Mouse (Mus musculus): ENCODE results near the gene Clec4a1. TPM values are rescaled to one million over a fixed set of nuclear protein-coding genes. Genes with fewer than 3 reads are reported as not detected.

Clec4a1 gene
- polyA plus RNA-seq (2015; fragmentation: Nextera tagmentation; extraction: Ambion mirVana): 0.39 and 0.92 TPM in 2 replicates

GRCm38 (mm10) chr6:122921451-122921850 lies at the start of gene Clec4a1:
Gene Clec4a1, plus strand, starts transcription at chr6:122921848.
- WGBS: 78% methylated on average over 4 of the region's 4 CpGs
- no peak within 1 kb of the TSS for H3K4me2 ChIP-seq (replicated peaks)
- H3K9me3 ChIP-seq: no peaks in the 10 kb centered on the region
- ATAC-seq (replicated peaks): no peak
- H3K27ac ChIP-seq (replicated peaks): no peak within 1 kb of the TSS
- no peaks in the 10 kb centered on the region for H3K27me3 ChIP-seq
- no peak within 1 kb of the TSS for H3K4me3 ChIP-seq
- H3K36me3 ChIP-seq: no peaks in the 10 kb centered on the region
- H3K4me1 ChIP-seq: no peaks in the 10 kb centered on the region
- H3K9ac ChIP-seq (replicated peaks): no peak within 1 kb of the TSS

GRCm38 (mm10) chr6:122872800-122873199 lies 48.8 kb upstream of the Clec4a1 start:
- H3K27ac ChIP-seq (replicated peaks): no peak overlapping the region
- 97% methylated on average over 5 of the region's 5 CpGs for WGBS
- H3K4me2 ChIP-seq (replicated peaks): no peak overlapping the region
- no peak for ATAC-seq (replicated peaks)
- peaks cover 18% of the 10 kb centered on the region for H3K4me1 ChIP-seq
- H3K9me3 ChIP-seq: no peaks in the 10 kb centered on the region
- peaks cover 9% of the 10 kb centered on the region; the same call in 1 of the 2 replicates for H3K36me3 ChIP-seq
- no peak overlapping the region for H3K9ac ChIP-seq (replicated peaks)
- H3K4me3 ChIP-seq: no peak overlapping the region
- H3K27me3 ChIP-seq: no peaks in the 10 kb centered on the region

- peak within 1 kb of the TSS; percentile 95 for H3K4me3 ChIP-seq
- peak within 1 kb of the TSS; percentile 52 for H3K4me2 ChIP-seq (replicated peaks)
- peaks cover 11% of the 10 kb centered on the region; the same call in 1 of the 2 replicates for H3K36me3 ChIP-seq
- no peaks in the 10 kb centered on the region for H3K27me3 ChIP-seq
- peak within 1 kb of the TSS; percentile 95 for H3K27ac ChIP-seq (replicated peaks)
- peaks cover 18% of the 10 kb centered on the region for H3K4me1 ChIP-seq
- 6% methylated on average over 43 of the region's 43 CpGs for WGBS
- peak; percentile 97 for ATAC-seq (replicated peaks)
- H3K9me3 ChIP-seq: no peaks in the 10 kb centered on the region
- H3K9ac ChIP-seq (replicated peaks): peak within 1 kb of the TSS; percentile 95
Observed at GRCm38 (mm10) chr6:122873871-122874719, 47.6 kb upstream of the Clec4a1 start, which contains the start of gene Necap1. Gene Necap1, plus strand, starts transcription at chr6:122874474.

- H3K4me3 ChIP-seq: peak overlapping the region; percentile 95
- no peaks in the 10 kb centered on the region for H3K9me3 ChIP-seq
- H3K9ac ChIP-seq (replicated peaks): peak overlapping the region; percentile 95
- peak overlapping the region; percentile 52 for H3K4me2 ChIP-seq (replicated peaks)
- peaks cover 18% of the 10 kb centered on the region for H3K4me1 ChIP-seq
- peak overlapping the region; percentile 95 for H3K27ac ChIP-seq (replicated peaks)
- WGBS: under 1% methylated on average over 31 of the region's 31 CpGs
- ATAC-seq (replicated peaks): peak; percentile 74
- H3K27me3 ChIP-seq: no peaks in the 10 kb centered on the region
- peaks cover 12% of the 10 kb centered on the region; the same call in 1 of the 2 replicates for H3K36me3 ChIP-seq
Observed at GRCm38 (mm10) chr6:122874720-122875389, 46.8 kb upstream of the Clec4a1 start.

GRCm38 (mm10) chr6:122879141-122879735 lies 42.4 kb upstream of the Clec4a1 start:
- no peak overlapping the region for H3K27ac ChIP-seq (replicated peaks)
- no peak overlapping the region for H3K4me2 ChIP-seq (replicated peaks)
- no peaks in the 10 kb centered on the region for H3K9me3 ChIP-seq
- peaks cover 54% of the 10 kb centered on the region for H3K36me3 ChIP-seq
- peaks cover 18% of the 10 kb centered on the region for H3K4me1 ChIP-seq
- 94% methylated on average over 7 of the region's 7 CpGs for WGBS
- H3K9ac ChIP-seq (replicated peaks): no peak overlapping the region
- no peak for ATAC-seq (replicated peaks)
- no peak overlapping the region for H3K4me3 ChIP-seq
- H3K27me3 ChIP-seq: no peaks in the 10 kb centered on the region

GRCm38 (mm10) chr6:122879781-122880505 lies 41.7 kb upstream of the Clec4a1 start:
- Histone ChIP-seq H3K27ac (replicated peaks) (no peak overlapping the region), H3K9me3 (no peaks in the 10 kb centered on the region), H3K4me1 (peaks cover 18% of the 10 kb centered on the region), H3K4me3 (no peak overlapping the region), H3K27me3 (no peaks in the 10 kb centered on the region), H3K4me2 (replicated peaks) (no peak overlapping the region), H3K9ac (replicated peaks) (no peak overlapping the region), H3K36me3 (peaks cover 61% of the 10 kb centered on the region)
- no peak for ATAC-seq (replicated peaks)
- 89% methylated on average over 7 of the region's 7 CpGs for WGBS

- ATAC-seq (replicated peaks): no peak
- H3K36me3 ChIP-seq: peaks cover 70% of the 10 kb centered on the region
- H3K4me1 ChIP-seq: peaks cover 5% of the 10 kb centered on the region
- 92% methylated on average over 12 of the region's 12 CpGs for WGBS
- H3K4me3 ChIP-seq: no peak overlapping the region
- no peaks in the 10 kb centered on the region for H3K27me3 ChIP-seq
- H3K27ac ChIP-seq (replicated peaks): no peak overlapping the region
- no peak overlapping the region for H3K4me2 ChIP-seq (replicated peaks)
- no peak overlapping the region for H3K9ac ChIP-seq (replicated peaks)
- no peaks in the 10 kb centered on the region for H3K9me3 ChIP-seq
Observed at GRCm38 (mm10) chr6:122881287-122881686, 40.4 kb upstream of the Clec4a1 start.

- Histone ChIP-seq H3K4me2 (replicated peaks) (no peak overlapping the region), H3K9me3 (no peaks in the 10 kb centered on the region), H3K36me3 (peaks cover 85% of the 10 kb centered on the region), H3K27ac (replicated peaks) (no peak overlapping the region), H3K27me3 (no peaks in the 10 kb centered on the region), H3K9ac (replicated peaks) (no peak overlapping the region), H3K4me3 (no peak overlapping the region), H3K4me1 (no peaks in the 10 kb centered on the region; the same call in 1 of the 2 replicates)
- ATAC-seq (replicated peaks): no peak
- WGBS: 96% methylated on average over 9 of the region's 9 CpGs
Observed at GRCm38 (mm10) chr6:122883603-122884002, 38.0 kb upstream of the Clec4a1 start.

- no peak overlapping the region for H3K9ac ChIP-seq (replicated peaks)
- no peak overlapping the region for H3K4me2 ChIP-seq (replicated peaks)
- H3K4me1 ChIP-seq: no peaks in the 10 kb centered on the region
- H3K27me3 ChIP-seq: no peaks in the 10 kb centered on the region
- peaks cover 56% of the 10 kb centered on the region for H3K36me3 ChIP-seq
- H3K27ac ChIP-seq (replicated peaks): no peak overlapping the region
- 95% methylated on average over 2 of the region's 2 CpGs for WGBS
- no peak overlapping the region for H3K4me3 ChIP-seq
- H3K9me3 ChIP-seq: no peaks in the 10 kb centered on the region
- ATAC-seq (replicated peaks): no peak
Observed at GRCm38 (mm10) chr6:122889599-122889998, 32.0 kb upstream of the Clec4a1 start.

- WGBS: 9% methylated on average over 2 of the region's 2 CpGs
Observed at GRCm38 (mm10) chr6:122892442-122893049, 29.1 kb upstream of the Clec4a1 start.

GRCm38 (mm10) chr6:122919922-122920321 lies 1.7 kb upstream of the Clec4a1 start:
- H3K4me1 ChIP-seq: no peaks in the 10 kb centered on the region
- ATAC-seq (replicated peaks): no peak
- H3K4me2 ChIP-seq (replicated peaks): no peak overlapping the region
- no peak overlapping the region for H3K27ac ChIP-seq (replicated peaks)
- H3K9ac ChIP-seq (replicated peaks): no peak overlapping the region
- no peak overlapping the region for H3K4me3 ChIP-seq
- 88% methylated on average over 4 of the region's 4 CpGs for WGBS
- no peaks in the 10 kb centered on the region for H3K36me3 ChIP-seq
- H3K27me3 ChIP-seq: no peaks in the 10 kb centered on the region
- H3K9me3 ChIP-seq: no peaks in the 10 kb centered on the region

More at GRCm38 (mm10) chr6:122892442-122893049, 29.1 kb upstream of the Clec4a1 start:
- Histone ChIP-seq H3K9me3 (no peaks in the 10 kb centered on the region), H3K4me2 (replicated peaks) (no peak overlapping the region), H3K27ac (replicated peaks) (no peak overlapping the region), H3K9ac (replicated peaks) (no peak overlapping the region), H3K4me1 (no peaks in the 10 kb centered on the region), H3K36me3 (peaks cover 30% of the 10 kb centered on the region), H3K4me3 (no peak overlapping the region), H3K27me3 (no peaks in the 10 kb centered on the region)
- no peak for ATAC-seq (replicated peaks)
